Mouse (Mus musculus): Measurements from ENCODE around the gene Olfr1507.

Gene Olfr1507

DNA sequence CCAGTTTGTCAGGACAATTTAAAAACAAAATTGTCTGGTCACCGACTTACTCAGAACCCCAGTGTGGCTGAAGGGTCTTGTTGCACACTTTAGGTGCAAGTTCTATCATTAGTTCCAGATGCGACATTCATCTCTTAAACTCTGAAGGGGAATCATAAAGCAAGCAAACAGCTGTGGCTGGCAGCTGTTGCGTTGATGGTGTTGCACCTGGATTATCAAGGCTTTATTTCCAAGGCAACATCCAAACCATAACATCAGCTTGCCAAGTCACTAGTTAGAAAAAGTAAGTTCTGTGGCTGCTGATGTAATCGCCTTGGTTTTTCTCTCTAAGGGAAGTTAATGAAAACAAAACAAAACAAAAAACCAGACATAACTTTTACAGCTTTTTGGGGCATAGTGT, at the start of gene Olfr1507:
TSS of gene Olfr1507 (minus strand) at position 234 of the 400 bp plus-strand sequence.
- in situ Hi-C loops (cut with MboI; ENCODE audit: low sequenced_read_pairs) = no loop called here

DNA sequence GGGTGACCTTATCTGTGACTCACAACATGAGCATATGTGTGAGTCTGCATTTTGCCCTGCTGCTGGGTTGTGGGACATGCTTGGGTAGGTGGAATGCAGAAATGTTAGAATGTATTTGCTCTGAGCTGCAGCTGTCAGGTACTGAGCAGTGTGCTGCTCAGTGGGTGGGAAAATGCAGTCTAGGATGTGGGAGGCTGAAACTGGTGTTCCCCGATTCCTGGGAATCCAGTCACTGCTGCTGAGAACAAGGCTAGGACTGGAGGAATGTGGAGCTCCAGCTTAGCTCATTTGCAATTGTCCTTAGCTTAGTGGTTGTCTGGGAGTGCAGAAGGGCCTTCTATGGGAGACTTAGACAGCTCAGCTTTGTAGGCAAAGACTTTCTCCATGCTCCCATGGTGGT, 37.8 kb upstream of the Olfr1507 start:
- in situ Hi-C loops (cut with MboI; ENCODE audit: low sequenced_read_pairs) = no loop called here

DNA sequence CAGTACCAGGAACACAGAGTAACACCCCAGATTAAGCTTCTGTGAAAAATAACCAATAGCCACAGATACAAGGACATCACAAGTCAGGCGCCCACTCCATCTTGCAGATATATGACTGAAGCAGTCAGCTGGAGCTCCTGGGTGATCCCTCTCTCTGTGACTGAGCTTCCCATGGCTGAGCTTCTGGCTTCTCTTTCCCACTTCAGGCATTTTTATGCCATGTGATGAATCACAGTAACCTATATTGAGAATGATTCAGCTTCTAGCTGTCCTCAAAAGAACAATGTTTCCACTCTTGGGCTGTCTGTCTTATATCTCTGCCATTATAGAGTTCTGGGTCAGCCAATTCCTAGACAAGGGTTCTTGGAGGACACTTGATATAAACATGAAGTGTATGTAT, 29.4 kb upstream of the Olfr1507 start:
- in situ Hi-C loops (cut with MboI; ENCODE audit: low sequenced_read_pairs) = no loop called here

DNA sequence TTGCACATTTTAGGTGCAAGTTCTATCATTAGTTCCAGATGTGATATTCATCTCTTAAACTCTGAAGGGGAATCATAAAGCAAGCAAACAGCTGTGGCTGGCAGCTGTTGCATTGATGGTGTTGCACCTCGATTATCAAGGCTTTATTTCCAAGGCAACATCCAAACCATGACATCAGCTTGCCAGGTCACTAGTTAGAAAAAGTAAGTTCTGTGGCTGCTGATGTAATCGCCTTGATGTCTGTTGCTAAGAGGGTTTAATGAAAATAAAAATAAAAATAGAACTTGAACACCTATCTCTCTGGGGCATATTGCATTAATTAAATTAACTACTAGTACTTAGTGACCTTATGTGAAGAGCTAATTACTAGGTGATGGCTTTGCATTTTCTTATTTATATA, 28.2 kb downstream of the Olfr1507 start, which contains the start of gene Olfr1508:
TSS of gene Olfr1508 (minus strand) at position 101 of the 400 bp plus-strand sequence.
- in situ Hi-C loops (cut with MboI; ENCODE audit: low sequenced_read_pairs) = no loop called here

DNA sequence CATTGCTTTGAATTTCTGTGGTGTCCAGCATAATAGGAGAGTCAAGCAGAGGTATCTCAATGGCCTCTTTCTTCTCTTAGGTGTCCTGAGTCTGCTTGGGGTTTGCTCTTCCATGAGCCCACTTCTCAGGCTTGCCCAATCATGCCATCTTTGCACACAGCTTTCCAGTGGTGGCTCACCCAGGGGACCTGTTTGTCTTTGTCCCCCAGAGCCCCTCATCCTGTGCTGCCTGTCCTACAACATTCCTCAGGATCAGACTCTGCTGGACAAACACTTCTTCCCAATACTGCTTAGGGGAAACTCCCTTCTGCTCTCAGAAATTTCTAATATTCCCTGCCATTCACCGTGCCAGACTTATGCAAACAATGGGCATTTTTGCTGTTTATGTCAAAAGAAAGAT, 29.8 kb downstream of the Olfr1507 start:
- in situ Hi-C loops (cut with MboI; ENCODE audit: low sequenced_read_pairs) = no loop called here

DNA sequence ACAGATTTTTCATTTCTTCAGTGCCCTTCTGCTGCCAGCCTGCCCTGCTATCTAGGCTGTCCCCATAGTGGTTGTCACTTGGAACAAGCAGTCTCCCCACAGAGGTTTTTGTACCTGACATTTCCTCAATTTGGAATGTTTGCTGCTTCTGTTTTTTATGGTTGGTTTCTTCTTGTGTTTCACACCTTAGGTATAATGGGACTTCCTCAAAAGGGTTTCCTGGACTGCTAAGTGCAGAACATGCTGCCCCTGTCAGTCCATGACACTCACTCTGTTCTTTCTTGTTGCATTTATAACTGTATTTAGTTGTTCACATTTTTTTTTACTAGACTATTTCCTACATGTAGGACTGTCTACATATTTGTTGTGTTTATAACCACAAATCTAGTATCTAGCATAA, 33.6 kb downstream of the Olfr1507 start:
- in situ Hi-C loops (cut with MboI; ENCODE audit: low sequenced_read_pairs) = no loop called here

DNA sequence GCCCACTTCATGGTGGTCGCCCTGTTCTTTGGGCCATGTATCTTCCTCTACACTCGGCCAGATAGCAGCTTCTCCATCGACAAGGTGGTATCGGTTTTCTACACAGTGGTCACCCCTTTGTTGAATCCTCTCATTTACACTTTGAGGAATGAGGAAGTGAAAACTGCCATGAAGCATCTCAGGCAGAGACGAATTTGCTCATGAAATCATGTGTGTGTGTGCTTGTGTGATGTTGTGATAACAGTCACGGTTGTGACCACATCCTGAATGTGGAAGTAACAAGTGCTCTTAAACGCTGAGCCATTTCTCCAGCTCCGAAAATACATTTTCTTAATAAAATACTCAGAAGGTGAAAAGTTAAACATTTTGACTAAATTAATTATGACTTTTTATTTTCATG, 44.4 kb downstream of the Olfr1507 start:
- in situ Hi-C loops (cut with MboI; ENCODE audit: low sequenced_read_pairs) = no loop called here

DNA sequence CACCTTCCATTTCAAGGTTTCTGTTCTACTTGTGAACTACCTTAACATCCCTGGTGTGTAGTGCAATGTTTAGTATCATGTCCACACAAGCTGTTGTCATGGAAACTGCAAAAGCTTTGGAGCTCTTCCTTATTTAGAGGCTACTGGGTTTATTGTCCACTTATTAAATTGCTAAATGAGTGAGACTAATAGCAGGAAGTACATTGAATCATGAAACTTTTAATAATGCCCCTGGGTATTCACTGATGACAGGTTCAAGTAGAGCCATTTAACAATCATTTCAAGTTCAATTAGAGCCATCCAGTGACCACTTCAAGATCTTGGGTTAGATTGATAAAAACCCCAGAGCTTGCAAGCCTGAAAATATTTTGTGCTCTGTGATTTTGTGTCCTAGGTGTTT, 52.9 kb downstream of the Olfr1507 start, which contains the start of gene Olfr1509:
TSS of gene Olfr1509 (plus strand) at position 301 of the 400 bp plus-strand sequence.
- in situ Hi-C loops (cut with MboI; ENCODE audit: low sequenced_read_pairs) = no loop called here

All from CH12F3 (cell line).